Mouse (Mus musculus): ENCODE measurements around the gene Neurl1a.
A peak's percentile ranks its signal among the peaks of the same experiment; 100 is the strongest.

Gene Neurl1a

GRCm38 (mm10) chr19:47167617-47168214 is 10.9 kb upstream of the Neurl1a start:
- DNase-seq (ENCODE audit: low read depth in 1 of 2, low spot score in 2 of 2), result no peak

DNA sequence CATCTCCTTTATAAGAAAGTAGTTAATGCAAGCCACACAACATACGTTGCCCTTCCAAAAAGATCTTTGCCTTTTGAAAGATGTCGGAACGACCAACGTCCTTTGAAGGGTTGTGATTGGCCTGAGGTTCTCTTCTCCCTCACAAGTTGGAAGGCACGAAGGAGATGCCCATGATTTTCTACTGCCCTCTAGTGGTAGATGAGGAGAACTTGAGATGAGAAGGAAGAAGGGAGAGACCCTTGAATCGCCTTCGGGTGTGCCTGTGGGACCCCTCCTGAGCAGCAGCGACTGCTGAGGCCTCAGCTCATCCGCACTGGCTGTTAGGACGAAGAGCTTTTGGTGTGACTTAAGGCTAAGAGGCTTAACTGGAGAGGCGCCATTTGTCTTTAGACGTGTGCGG is 10.4 kb upstream of the Neurl1a start:
- peak in 1 of 2 experiments; percentile 30 for DNase-seq (ENCODE audit: low read depth in 1 of 2, low spot score in 2 of 2)

DNA sequence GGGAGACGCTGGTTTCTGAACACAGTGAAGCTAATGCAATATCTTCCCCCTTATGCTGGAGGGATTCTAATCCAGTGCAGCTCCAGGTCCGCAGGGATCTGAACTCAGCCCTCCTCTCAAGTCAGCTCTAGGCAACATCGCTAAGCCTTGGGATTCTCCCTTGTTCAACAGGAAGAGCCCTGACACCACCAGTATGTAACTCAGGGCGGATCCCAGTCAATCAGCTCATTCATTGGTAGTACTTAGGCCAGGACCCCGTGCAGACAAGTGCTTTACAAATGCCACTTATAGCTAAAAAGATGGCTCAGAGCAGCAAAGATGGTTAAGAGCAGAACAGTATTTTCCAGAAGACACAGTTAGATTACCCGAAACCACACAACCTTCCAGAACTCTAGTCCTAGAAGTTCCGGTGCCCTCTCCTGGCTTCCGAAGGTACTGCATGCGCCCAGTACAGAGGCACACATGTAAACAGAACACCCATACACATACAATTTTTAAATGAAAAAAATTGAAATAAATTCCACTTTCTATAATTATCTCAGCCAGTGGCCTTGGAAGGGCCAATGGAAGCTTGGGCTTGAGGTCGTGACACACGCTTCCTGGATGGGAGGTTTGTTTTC is 9.7 kb upstream of the Neurl1a start:
- peak; percentile 38 to 78 for DNase-seq (ENCODE audit: low read depth in 1 of 2, low spot score in 2 of 2)

DNA sequence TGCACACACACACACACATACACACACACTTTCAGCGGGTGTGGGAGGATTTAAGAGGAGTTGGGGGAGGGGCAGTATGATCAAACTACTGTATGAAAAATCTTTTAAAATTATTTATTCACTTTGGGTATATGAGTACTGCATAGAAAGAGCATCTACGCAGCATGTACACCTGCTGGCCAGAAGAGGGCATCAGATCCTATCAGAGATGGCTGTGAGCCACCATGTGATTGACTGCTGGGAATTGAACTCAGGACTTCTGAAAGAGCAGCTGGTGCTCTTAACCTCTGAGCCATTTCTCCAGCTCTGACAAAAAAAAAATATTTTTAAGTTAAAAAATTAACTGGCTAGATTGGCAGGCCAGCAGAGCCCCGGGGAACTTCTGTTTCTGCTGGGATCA is 4.1 kb upstream of the Neurl1a start:
- DNase-seq (ENCODE audit: low read depth in 1 of 2, low spot score in 2 of 2), result no peak

DNA sequence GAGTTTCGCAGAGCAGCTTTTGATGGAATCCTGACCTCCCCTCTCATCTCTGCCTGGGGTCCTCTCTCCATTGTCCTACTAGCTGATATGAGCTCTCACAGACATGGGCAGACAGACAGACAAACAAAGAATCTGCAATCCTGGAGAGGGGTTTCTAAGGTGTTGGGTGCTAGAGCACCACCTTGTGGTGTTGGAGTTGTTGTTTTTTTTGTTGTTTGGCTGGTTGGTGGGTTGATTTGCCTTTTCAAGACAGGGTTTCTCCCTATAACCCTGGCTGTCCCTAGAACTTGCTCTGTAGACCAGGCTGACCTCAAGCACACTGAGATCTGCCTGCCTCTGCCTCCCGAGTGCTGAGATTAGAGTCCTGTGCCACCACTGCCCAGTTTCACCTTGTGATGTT is 3.1 kb upstream of the Neurl1a start:
- DNase-seq (ENCODE audit: low read depth in 1 of 2, low spot score in 2 of 2), result no peak

- no peak for DNase-seq (ENCODE audit: low read depth in 1 of 2, low spot score in 2 of 2)
These were observed 1.6 kb upstream of the Neurl1a start for GRCm38 (mm10) chr19:47176916-47177505.

- no peak for DNase-seq (ENCODE audit: low read depth in 1 of 2, low spot score in 2 of 2)
These were observed 619 bp upstream of the Neurl1a start for GRCm38 (mm10) chr19:47178001-47178400.

DNA sequence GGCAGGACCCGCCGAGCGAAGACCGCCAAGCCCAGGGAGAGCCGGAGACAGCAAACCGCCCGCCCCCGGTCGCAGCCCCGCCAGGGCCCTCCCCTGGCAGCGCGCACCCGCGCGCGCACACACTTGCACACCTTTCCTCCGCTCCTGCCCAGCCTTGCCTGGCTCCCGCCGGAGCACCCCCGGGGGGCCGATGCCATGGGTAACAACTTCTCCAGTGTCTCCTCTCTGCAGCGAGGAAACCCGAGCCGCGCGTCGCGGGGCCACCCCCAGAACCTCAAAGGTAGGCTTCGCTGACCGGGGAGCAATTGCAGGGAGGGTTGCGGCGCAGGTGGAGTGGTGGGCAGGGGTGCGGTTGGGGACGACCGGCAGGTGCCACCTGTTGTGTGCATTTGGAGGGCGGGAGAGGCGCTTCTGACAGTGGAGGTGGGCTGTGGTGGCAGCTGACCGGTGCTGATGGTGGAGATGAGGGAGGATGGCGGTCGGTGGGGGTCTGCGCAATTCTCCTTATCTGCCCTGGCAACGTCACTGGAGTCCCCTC is 721 bp downstream of the Neurl1a start:
- no peak for DNase-seq (ENCODE audit: low read depth in 1 of 2, low spot score in 2 of 2)

DNA sequence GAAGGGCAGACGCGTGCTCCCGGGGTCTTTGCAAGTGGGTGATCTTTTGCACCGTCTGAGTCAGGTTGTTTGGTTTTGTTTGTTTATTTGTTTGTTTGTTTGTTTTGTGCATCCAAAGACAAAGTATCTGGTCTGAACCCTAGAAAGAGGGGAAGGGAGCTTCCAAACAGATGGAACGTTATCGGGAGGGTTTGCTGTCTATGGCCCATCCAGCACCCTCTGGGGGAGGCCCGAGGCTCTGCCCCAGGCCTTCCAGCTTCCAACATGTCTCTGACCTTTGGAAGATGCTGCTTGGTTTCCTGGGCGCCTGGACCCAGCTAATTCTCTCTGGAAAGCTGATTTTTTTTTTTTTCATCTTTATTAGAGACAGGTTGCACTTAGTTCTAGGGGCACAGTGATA is 1.4 kb downstream of the Neurl1a start:
- no peak for DNase-seq (ENCODE audit: low read depth in 1 of 2, low spot score in 2 of 2)

DNA sequence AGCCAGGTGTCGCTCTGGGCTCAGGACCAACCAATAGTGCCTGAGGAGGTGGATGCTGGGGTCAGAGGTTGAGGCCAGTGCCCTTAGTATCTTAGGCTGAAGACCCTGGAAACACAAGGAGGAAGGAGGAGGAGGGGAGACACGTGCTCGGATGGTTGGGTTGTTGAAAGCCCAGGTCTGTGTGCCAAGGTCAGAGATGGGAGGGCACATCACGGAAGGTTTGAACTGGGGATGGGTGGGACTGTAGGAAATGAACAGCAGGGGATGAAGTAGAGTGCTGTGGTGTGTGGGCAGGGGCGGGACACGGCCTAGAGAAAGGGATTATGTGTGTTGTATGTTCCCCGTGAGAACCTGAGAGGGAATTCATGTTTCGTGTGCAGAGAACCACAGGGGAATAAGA is 5.6 kb downstream of the Neurl1a start:
- no peak for DNase-seq (ENCODE audit: low read depth in 1 of 2, low spot score in 2 of 2)

DNA sequence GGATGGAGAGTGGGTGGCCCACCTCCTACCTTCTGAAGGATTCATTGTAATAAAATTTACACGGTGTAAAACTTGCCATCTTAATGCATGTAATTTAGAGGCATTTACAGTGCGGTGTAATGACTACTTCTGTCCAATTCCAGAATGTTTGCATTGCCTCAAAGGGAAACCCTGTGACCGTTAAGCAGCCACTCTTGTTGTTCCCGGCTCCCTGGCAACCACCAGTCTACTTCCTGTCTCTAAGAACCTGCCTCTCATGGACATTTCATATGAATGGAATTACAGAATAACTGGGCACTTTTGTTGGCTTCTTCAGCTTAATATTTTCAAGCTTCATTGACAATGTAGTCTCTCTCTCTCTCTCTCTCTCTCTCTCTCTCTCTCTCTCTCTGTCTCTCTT is 6.1 kb downstream of the Neurl1a start:
- DNase-seq (ENCODE audit: low read depth in 1 of 2, low spot score in 2 of 2), result no peak

GRCm38 (mm10) chr19:47186514-47187275 is 8.1 kb downstream of the Neurl1a start:
- DNase-seq (ENCODE audit: low read depth in 1 of 2, low spot score in 2 of 2), result no peak

- no peak for DNase-seq (ENCODE audit: low read depth in 1 of 2, low spot score in 2 of 2)
These were observed 10.0 kb downstream of the Neurl1a start for GRCm38 (mm10) chr19:47188515-47189128.

GRCm38 (mm10) chr19:47192158-47192557 is 13.5 kb downstream of the Neurl1a start:
- DNase-seq (ENCODE audit: low read depth in 1 of 2, low spot score in 2 of 2), result no peak

GRCm38 (mm10) chr19:47198671-47199350 is 20.2 kb downstream of the Neurl1a start:
- no peak for DNase-seq (ENCODE audit: low read depth in 1 of 2, low spot score in 2 of 2)

DNA sequence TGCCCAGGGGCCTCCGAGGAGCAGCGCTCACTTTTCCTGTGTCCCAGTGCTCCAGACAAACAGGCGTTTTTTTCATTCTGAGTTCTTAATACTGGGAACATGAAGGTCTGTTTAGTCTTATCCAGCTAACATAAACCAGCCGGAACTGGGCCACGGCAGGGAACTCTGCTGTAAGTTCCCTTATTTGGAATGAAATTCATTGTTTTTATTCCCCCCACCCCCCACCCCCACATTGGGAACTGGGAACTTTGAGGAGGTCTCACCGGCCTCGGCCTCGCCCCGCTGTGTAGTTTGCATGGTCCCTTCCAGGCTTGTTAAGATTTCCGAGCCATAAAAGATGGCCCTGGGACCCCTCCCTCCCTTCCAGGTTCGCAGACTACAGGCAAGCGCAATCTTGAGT is 23.4 kb downstream of the Neurl1a start:
- DNase-seq (ENCODE audit: low read depth in 1 of 2, low spot score in 2 of 2), result no peak

- DNase-seq (ENCODE audit: low read depth in 1 of 2, low spot score in 2 of 2), result no peak
These were observed 23.8 kb downstream of the Neurl1a start for GRCm38 (mm10) chr19:47202429-47202828.

DNA sequence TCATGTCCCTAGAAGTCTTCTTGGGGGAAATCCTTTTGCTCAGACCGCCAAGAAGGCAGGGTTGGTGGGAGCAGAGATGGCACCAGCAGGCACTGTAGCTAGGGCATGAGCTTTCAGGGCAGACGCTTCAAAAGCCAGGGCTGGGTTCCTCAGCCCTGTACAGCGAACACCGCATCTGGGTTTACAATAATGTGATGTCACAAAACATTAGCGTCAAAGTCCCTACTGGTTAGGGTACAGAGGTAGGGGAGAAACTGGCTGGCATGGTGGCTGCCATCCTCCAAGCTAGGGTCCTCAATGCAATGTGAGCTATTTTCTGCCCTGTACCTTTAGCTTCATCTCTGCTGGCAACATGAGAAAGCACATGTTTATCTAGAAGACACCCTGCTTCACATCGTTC is 24.4 kb downstream of the Neurl1a start:
- DNase-seq (ENCODE audit: low read depth in 1 of 2, low spot score in 2 of 2), result no peak

DNA sequence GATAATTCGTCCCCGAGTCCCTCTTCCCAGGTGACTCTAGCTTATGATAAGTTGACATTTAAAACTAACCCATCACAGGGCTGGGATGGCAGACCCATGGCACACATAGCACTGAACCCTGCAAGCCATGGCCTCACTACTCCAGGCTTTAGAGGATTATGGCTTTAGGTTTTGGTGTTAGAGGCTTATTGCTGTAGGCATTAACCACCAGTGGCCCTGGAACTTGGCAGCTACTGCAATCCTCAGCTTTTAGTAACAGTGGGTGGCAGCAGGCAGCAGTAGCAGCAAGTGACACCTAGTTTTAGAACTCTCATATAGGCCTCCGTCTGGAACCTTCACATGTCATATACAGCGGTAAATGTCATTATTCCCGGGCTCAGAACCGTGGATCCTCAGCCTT is 26.0 kb downstream of the Neurl1a start:
- DNase-seq (ENCODE audit: low read depth in 1 of 2, low spot score in 2 of 2), result no peak

- DNase-seq (ENCODE audit: low read depth in 1 of 2, low spot score in 2 of 2), result no peak
These were observed 27.5 kb downstream of the Neurl1a start for GRCm38 (mm10) chr19:47206126-47206525.

- DNase-seq (ENCODE audit: low read depth in 1 of 2, low spot score in 2 of 2), result no peak
These were observed 31.8 kb downstream of the Neurl1a start for GRCm38 (mm10) chr19:47210432-47210831.
